Mouse (Mus musculus) macrophage (primary cell): ENCODE data around the gene Hlcs. TPM values are rescaled to one million over a fixed set of nuclear protein-coding genes. Genes with fewer than 3 reads are reported as not detected.
A peak's percentile ranks its signal among the peaks of the same experiment; 100 is the strongest.

Experiments
- H3K27ac ChIP-seq: fragments of 350-480 bp; formaldehyde crosslinking; 2 replicates; pipeline ENCODE4 v1.9.0; 2021
- H3K36me3 ChIP-seq: fragments of 350-480 bp; formaldehyde crosslinking; 2 replicates; pipeline ENCODE4 v1.9.0; 2021; ENCODE audit errors: inconsistent target
- H3K4me3 ChIP-seq: fragments of 350-480 bp; formaldehyde crosslinking; 2 replicates; pipeline ENCODE4 v1.9.0; 2021; ENCODE audit errors: inconsistent target
- H3K79me2 ChIP-seq: fragments of 350-480 bp; formaldehyde crosslinking; 2 replicates; pipeline ENCODE4 v1.9.0; 2021; ENCODE audit errors: inconsistent target
- WGBS: methylation state at CpG from one replicate; pipeline ENCODE4 v1.1.7; 2026; ENCODE audit warnings: inconsistent platforms; ENCODE audit not compliant: missing documents; 5-methylcytosine and 5-hydroxymethylcytosine counted together
- polyA plus RNA-seq: library from polyadenylated mRNA; stranded (reverse); fragments of 250-400 nt; gene quantifications from 3 replicates; pipeline ENCODE4 v1.2.4, GENCODE M21; 2018; ENCODE audit warnings: inconsistent platforms

Gene Hlcs
- polyA plus RNA-seq, 1 experiment from 2014 or later = 5.2 TPM

DNA sequence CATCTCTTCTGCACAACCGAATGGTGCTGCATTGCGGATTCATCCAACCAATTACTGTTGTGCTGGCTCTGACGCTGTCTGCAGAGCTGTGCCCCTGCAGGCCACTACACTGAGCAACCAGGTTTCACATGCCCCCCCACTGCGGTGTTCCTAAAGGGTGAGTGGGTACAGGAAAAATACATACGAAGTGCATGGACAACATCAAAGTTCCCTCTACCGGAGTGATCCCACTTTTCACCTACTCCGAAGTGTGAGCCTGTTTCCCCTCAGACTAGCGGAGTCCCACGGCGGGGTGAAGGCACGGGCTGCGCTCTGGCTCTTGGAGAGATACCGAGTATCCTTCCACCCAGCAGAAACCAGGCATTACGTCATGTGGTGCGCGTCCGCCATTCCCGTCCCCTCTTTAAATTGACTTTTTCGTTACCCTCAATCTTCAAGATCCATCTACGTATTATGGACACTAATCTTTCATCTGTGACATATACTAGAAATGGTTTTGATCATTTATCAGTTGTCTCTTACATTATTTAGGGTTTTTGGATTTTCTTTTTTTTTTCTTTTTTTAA, 625 bp downstream of the Hlcs start:
- peak overlapping the region; percentile 87 for H3K27ac ChIP-seq
- H3K36me3 ChIP-seq = no peaks in the 10 kb centered on the region
- H3K4me3 ChIP-seq = peak overlapping the region; percentile 62
- H3K79me2 ChIP-seq = no peaks in the 10 kb centered on the region
- under 1% methylated on average over 20 of the region's 20 CpGs for WGBS

- Histone ChIP-seq H3K27ac (no peak overlapping the region), H3K79me2 (no peaks in the 10 kb centered on the region), H3K36me3 (no peaks in the 10 kb centered on the region), H3K4me3 (peak overlapping the region; percentile 62; the same call in 1 of the 2 replicates)
- 88% methylated on average over 4 of the region's 4 CpGs for WGBS
These were observed 1.4 kb downstream of the Hlcs start for GRCm38 (mm10) chr16:94311931-94312330.

DNA sequence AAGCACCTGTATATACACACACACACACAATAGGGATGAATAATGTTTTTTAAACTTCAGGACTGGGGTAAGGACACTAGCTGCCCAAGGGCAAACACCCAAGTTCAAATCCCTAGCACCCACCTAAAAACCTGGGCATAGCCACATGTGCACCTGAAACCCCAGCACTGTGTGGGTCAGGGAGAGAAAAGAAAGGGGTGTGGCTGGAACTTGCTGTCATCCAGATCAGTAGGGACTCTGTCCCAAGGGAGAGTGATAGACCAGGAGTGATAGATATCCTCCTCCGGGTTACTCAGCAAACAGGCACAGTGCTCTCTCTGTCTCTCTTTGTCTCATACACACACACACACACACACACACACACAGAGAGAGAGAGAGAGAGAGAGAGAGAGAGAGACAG, 2.0 kb downstream of the Hlcs start:
- Histone ChIP-seq H3K27ac (no peak overlapping the region), H3K36me3 (no peaks in the 10 kb centered on the region), H3K79me2 (no peaks in the 10 kb centered on the region), H3K4me3 (no peak overlapping the region)
- 80% methylated on average over 1 of the region's 1 CpGs for WGBS

- H3K4me3 ChIP-seq = no peak overlapping the region
- H3K36me3 ChIP-seq = no peaks in the 10 kb centered on the region
- 94% methylated on average over 4 of the region's 4 CpGs for WGBS
- no peak overlapping the region for H3K27ac ChIP-seq
- H3K79me2 ChIP-seq = no peaks in the 10 kb centered on the region
These were observed 4.3 kb downstream of the Hlcs start for GRCm38 (mm10) chr16:94309025-94309424.

- H3K36me3 ChIP-seq = no peaks in the 10 kb centered on the region
- H3K79me2 ChIP-seq = no peaks in the 10 kb centered on the region
- no peak overlapping the region for H3K4me3 ChIP-seq
- WGBS = 56% methylated on average over 6 of the region's 6 CpGs
- H3K27ac ChIP-seq = no peak overlapping the region
These were observed 5.4 kb downstream of the Hlcs start for GRCm38 (mm10) chr16:94307942-94308341.

DNA sequence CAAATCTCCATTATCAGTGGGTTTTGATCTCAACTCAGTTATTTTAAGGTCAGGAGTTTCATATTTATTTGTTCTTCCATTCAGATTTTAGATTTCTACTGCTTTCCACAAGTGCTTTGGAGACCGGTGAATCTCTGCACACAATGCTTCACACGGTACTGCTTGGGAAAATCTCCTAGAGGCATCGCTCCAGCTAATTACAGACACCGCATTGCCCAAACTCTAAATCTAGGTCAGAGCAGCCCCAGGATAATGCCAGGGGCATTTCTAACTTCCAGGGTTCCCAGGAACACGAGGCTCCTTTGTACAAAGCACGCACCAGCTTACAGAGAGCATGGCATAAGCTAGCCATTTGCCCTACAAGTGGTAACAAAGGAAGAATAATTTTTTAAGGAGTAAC, 5.8 kb downstream of the Hlcs start:
- WGBS = 86% methylated on average over 6 of the region's 6 CpGs
- no peaks in the 10 kb centered on the region for H3K79me2 ChIP-seq
- no peak overlapping the region for H3K27ac ChIP-seq
- H3K36me3 ChIP-seq = no peaks in the 10 kb centered on the region
- H3K4me3 ChIP-seq = no peak overlapping the region

GRCm38 (mm10) chr16:94303203-94303535, 10.2 kb downstream of the Hlcs start:
- no peak overlapping the region for H3K27ac ChIP-seq
- no peaks in the 10 kb centered on the region for H3K79me2 ChIP-seq
- H3K36me3 ChIP-seq = no peaks in the 10 kb centered on the region
- 35% methylated on average over 6 of the region's 6 CpGs for WGBS
- no peak overlapping the region for H3K4me3 ChIP-seq

- 25% methylated on average over 30 of the region's 30 CpGs for WGBS
- no peaks in the 10 kb centered on the region for H3K36me3 ChIP-seq
- H3K27ac ChIP-seq = no peak overlapping the region
- H3K4me3 ChIP-seq = no peak overlapping the region
- no peaks in the 10 kb centered on the region for H3K79me2 ChIP-seq
These were observed 10.8 kb downstream of the Hlcs start for GRCm38 (mm10) chr16:94302274-94303202.

DNA sequence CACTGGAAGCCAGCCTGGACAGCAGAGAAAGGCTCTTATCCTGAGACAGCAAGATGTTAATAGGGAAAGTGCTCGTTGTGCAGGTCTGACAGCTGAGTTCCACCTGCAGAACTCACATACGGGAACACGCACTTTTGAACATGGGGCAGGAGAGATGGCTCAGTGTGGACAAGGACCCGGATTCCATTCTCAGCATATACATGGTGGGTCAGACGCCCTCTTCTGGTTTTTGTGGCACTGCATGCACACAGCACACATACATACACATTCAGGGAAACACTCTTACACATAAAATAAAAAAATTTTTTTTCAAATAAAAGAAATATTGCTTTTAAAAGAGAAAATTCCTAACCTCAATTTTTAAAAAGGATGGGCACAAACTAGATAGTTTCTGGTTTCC, 11.7 kb downstream of the Hlcs start:
- Histone ChIP-seq H3K79me2 (no peaks in the 10 kb centered on the region), H3K27ac (no peak overlapping the region), H3K4me3 (no peak overlapping the region), H3K36me3 (no peaks in the 10 kb centered on the region)
- 82% methylated on average over 5 of the region's 5 CpGs for WGBS

- WGBS = 84% methylated on average over 4 of the region's 4 CpGs
- Histone ChIP-seq H3K36me3 (no peaks in the 10 kb centered on the region), H3K27ac (no peak overlapping the region), H3K4me3 (no peak overlapping the region), H3K79me2 (no peaks in the 10 kb centered on the region)
These were observed 12.2 kb downstream of the Hlcs start for GRCm38 (mm10) chr16:94301194-94301593.

DNA sequence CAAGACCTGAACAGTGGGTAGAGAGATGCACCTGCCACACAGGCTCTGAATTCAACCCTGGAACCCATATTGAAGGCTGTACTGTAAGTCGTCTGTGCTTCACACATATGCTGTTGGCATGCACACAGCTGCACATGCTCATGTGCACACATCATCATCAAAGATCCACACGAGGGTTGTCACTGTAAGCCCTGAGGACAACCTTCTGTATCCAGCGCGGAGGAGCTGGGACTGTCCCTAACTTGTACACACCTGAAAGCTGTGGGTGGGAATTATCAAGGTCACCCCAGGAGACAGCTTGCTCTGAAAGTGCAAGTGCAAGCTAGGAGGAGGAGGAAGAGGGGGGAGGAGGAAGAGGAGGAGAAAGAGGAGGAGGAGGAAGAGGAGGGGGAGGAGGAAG, 14.2 kb downstream of the Hlcs start:
- Histone ChIP-seq H3K4me3 (no peak overlapping the region), H3K36me3 (no peaks in the 10 kb centered on the region), H3K79me2 (no peaks in the 10 kb centered on the region), H3K27ac (no peak overlapping the region)
- WGBS = 69% methylated on average over 2 of the region's 4 CpGs

GRCm38 (mm10) chr16:94298081-94298480, 15.3 kb downstream of the Hlcs start:
- Histone ChIP-seq H3K79me2 (no peaks in the 10 kb centered on the region), H3K4me3 (no peak overlapping the region), H3K27ac (no peak overlapping the region), H3K36me3 (no peaks in the 10 kb centered on the region)
- WGBS = 88% methylated on average over 5 of the region's 5 CpGs

DNA sequence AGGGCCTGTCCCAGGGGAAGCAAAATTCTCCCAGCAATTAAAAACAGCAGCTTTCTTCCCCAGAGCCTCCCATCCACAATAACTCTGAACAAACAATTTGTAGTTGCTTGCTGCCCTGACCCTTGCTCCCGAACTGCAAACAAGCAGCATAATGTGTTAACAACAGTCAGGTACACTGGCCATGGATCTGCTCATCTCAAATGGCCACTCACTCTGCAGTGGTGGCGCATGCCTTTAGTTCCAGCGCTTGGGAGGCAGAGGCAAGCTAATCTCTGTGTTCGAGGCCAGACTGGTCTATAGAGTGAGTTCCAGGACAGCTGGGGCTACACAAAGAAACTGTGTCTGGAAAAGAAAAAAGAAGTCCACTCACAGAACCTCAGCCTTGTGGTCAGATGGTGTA, 22.2 kb downstream of the Hlcs start:
- Histone ChIP-seq H3K27ac (no peak overlapping the region), H3K4me3 (no peak overlapping the region), H3K79me2 (no peaks in the 10 kb centered on the region), H3K36me3 (no peaks in the 10 kb centered on the region)
- WGBS = 90% methylated on average over 4 of the region's 4 CpGs

DNA sequence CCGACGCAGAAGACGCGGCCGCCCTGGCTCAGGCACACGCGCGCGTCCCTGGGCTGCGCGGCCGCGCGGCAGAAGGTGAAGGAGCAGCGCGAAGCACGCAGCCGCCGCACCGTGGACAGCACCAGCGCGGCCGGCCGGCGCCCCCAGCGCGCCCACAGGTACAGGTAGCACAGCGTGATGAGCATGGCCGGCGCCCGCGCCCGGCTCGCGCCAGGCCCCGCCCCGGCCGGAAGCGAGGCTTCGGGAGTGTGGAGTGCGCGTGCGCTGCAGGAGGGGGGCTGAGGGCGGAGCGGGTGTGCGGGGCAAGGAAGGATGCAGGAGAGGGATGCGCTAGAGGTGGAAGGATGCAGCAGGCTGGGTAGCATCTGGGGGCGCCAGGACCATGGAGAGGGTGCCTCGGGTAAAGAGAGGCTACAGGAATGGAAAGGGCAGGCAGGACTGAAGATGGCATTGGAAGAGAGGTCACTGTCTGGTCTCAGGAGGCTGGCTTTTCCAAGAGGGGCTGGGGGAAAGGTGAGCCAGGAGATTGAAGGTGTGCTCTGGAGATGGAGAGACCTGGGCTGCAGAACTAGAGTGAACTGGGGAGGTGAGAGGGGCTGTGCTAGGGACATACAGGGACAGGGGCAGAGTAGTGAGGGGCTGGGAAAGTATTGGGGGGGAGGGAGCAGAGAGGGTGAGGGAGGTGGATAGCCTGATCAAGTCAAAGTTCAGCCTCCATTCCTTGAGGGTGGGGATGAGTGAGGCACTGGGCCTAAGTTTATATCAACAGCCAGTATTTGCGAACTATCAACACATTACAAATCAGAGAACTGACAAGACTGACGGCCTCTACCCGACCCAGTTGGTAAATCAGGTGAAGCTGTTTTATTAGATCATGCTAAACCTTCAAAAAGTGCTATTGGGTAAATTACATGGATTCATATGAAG, 23.0 kb downstream of the Hlcs start:
- Histone ChIP-seq H3K79me2 (no peaks in the 10 kb centered on the region), H3K36me3 (no peaks in the 10 kb centered on the region), H3K27ac (no peak overlapping the region), H3K4me3 (no peak overlapping the region)
- 7% methylated on average over 46 of the region's 52 CpGs for WGBS
